Comparison of ENCODE assay signal across 8 mouse cellular contexts in genomic region chr9:21547075-21547941, GRCm38 (mm10). TPM values are rescaled to one million over a fixed set of nuclear protein-coding genes. Genes with fewer than 3 reads are reported as not detected.
DNase-seq lines count a peak whose midpoint lies in the region; ATAC-seq and TF ChIP-seq lines count a peak whose summit lies in the region.

No protein-coding gene starts in this region.

- H3K9ac ChIP-seq in embryonic facial prominence, embryonic 14.5 days (ENCODE audit: low read depth, low read length), result peak overlapping the region; percentile 99
- H3K9ac ChIP-seq in heart, embryonic 11.5 days (ENCODE audit: low read depth, low read length), result peak overlapping the region; percentile 97
- peak overlapping the region; percentile 98 for H3K9ac ChIP-seq in kidney, embryonic 15.5 days
- peak overlapping the region; percentile 85 for H3K9ac ChIP-seq in liver, embryonic 14.5 days (replicated peaks)
- H3K9ac ChIP-seq in neural tube, embryonic 13.5 days, result peak overlapping the region; percentile 96

- peaks cover 19% of the 10 kb centered on the region for H3K4me1 ChIP-seq in embryonic facial prominence, embryonic 14.5 days (ENCODE audit: control insufficient read depth, insufficient read depth, low read length)
- H3K4me1 ChIP-seq in heart, embryonic 11.5 days (ENCODE audit: control insufficient read depth, insufficient read depth, low read length), result peaks cover 9% of the 10 kb centered on the region
- H3K4me1 ChIP-seq in kidney, embryonic 15.5 days, result peaks cover 33% of the 10 kb centered on the region
- peaks cover 7 to 16% of the 10 kb centered on the region in 2 experiments for H3K4me1 ChIP-seq in liver, embryonic 14.5 days (replicated peaks; ENCODE audit: control insufficient read depth in 2 of 2, insufficient read depth in 2 of 2, low read length in 1 of 2)
- H3K4me1 ChIP-seq in neural tube, embryonic 13.5 days (replicated peaks), result peaks cover 48% of the 10 kb centered on the region

- peak; percentile 79 for DNase-seq in CD4-positive helper T cell, adult 2 months (ENCODE audit: low read depth, low spot score)
- DNase-seq in adrenal gland, postnatal 14 days, result peak; percentile 79
- DNase-seq in embryonic facial prominence, embryonic 14.5 days (ENCODE audit: low spot score), result peak; percentile 81
- DNase-seq in liver, embryonic 14.5 days (ENCODE audit: low read depth in 3 of 3, low spot score in 3 of 3), result peak in 2 of 3 experiments; percentile 42
- peak; percentile 68 to 73 for DNase-seq in thymus, postnatal 36 days

- peak overlapping the region; percentile 77 for H3K4me2 ChIP-seq in embryonic facial prominence, embryonic 14.5 days (ENCODE audit: low read depth, low read length)
- peak overlapping the region; percentile 71 for H3K4me2 ChIP-seq in heart, embryonic 11.5 days
- peak overlapping the region; percentile 74 for H3K4me2 ChIP-seq in kidney, embryonic 15.5 days
- H3K4me2 ChIP-seq in liver, embryonic 14.5 days (ENCODE audit: low read depth), result peak overlapping the region; percentile 73
- peak overlapping the region; percentile 89 for H3K4me2 ChIP-seq in neural tube, embryonic 13.5 days

- no peak for TF ChIP-seq EP300 in liver, embryonic 14.5 days (IDR thresholded peaks at IDR 0.05; ENCODE audit: low read depth)

- H3K27me3 ChIP-seq in embryonic facial prominence, embryonic 14.5 days (replicated peaks; ENCODE audit: control insufficient read depth, insufficient read depth, low read length), result no peaks in the 10 kb centered on the region
- H3K27me3 ChIP-seq in heart, embryonic 11.5 days (ENCODE audit: control insufficient read depth, insufficient read depth, low read length), result no peaks in the 10 kb centered on the region
- H3K27me3 ChIP-seq in kidney, embryonic 15.5 days, result no peaks in the 10 kb centered on the region
- H3K27me3 ChIP-seq in liver, embryonic 14.5 days (ENCODE audit: control insufficient read depth, insufficient read depth, low read length), result no peaks in the 10 kb centered on the region
- H3K27me3 ChIP-seq in neural tube, embryonic 13.5 days, result no peaks in the 10 kb centered on the region

- peak; percentile 8; the same call in 1 of the 2 replicates for TF ChIP-seq CTCF in liver, embryonic 14.5 days (IDR thresholded peaks at IDR 0.05; ENCODE audit: low read depth)

- peaks cover 19% of the 10 kb centered on the region for H3K36me3 ChIP-seq in embryonic facial prominence, embryonic 14.5 days (ENCODE audit: control insufficient read depth, insufficient read depth, low read length)
- peaks cover 7% of the 10 kb centered on the region; the same call in 1 of the 2 replicates for H3K36me3 ChIP-seq in heart, embryonic 11.5 days (ENCODE audit: control insufficient read depth, insufficient read depth, low read length)
- peaks cover 17% of the 10 kb centered on the region for H3K36me3 ChIP-seq in kidney, embryonic 15.5 days
- H3K36me3 ChIP-seq in liver, embryonic 14.5 days (replicated peaks; ENCODE audit: control insufficient read depth, insufficient read depth, low read depth), result peaks cover 7% of the 10 kb centered on the region
- peaks cover 17% of the 10 kb centered on the region for H3K36me3 ChIP-seq in neural tube, embryonic 13.5 days

- H3K27ac ChIP-seq in embryonic facial prominence, embryonic 14.5 days (replicated peaks; ENCODE audit: low read depth, low read length), result peak overlapping the region; percentile 99
- peak overlapping the region; percentile 98 for H3K27ac ChIP-seq in heart, embryonic 11.5 days (ENCODE audit: low read depth, low read length)
- peak overlapping the region; percentile 98 for H3K27ac ChIP-seq in kidney, embryonic 15.5 days
- H3K27ac ChIP-seq in liver, embryonic 14.5 days, result peak overlapping the region; percentile 82
- H3K27ac ChIP-seq in neural tube, embryonic 13.5 days (replicated peaks), result peak overlapping the region; percentile 99

- peak; percentile 1; the same call in 1 of the 2 replicates for ATAC-seq in embryonic facial prominence, embryonic 14.5 days (ENCODE audit: low read depth)
- peak; percentile 36 for ATAC-seq in heart, embryonic 11.5 days (replicated peaks; ENCODE audit: insufficient number of reproducible peaks, low FRiP score, low TSS enrichment)
- peak; percentile 23 for ATAC-seq in kidney, embryonic 15.5 days (replicated peaks; ENCODE audit: low FRiP score)
- ATAC-seq in liver, embryonic 14.5 days (ENCODE audit: insufficient read depth), result peak; percentile 16
- peak; percentile 19 for ATAC-seq in neural tube, embryonic 13.5 days (ENCODE audit: low read depth)

- no peaks in the 10 kb centered on the region for H3K9me3 ChIP-seq in embryonic facial prominence, embryonic 14.5 days (ENCODE audit: control insufficient read depth, low read length)
- no peaks in the 10 kb centered on the region for H3K9me3 ChIP-seq in heart, embryonic 11.5 days (replicated peaks; ENCODE audit: control insufficient read depth, low read length)
- no peaks in the 10 kb centered on the region for H3K9me3 ChIP-seq in kidney, embryonic 15.5 days (replicated peaks)
- no peaks in the 10 kb centered on the region for H3K9me3 ChIP-seq in liver, embryonic 14.5 days (ENCODE audit: control insufficient read depth, low read length)
- H3K9me3 ChIP-seq in neural tube, embryonic 13.5 days, result no peaks in the 10 kb centered on the region

- H3K4me3 ChIP-seq in embryonic facial prominence, embryonic 14.5 days (ENCODE audit: low read depth, low read length), result peak overlapping the region; percentile 88
- H3K4me3 ChIP-seq in heart, embryonic 11.5 days (ENCODE audit: low read depth, low read length), result peak overlapping the region; percentile 81
- peak overlapping the region; percentile 86 for H3K4me3 ChIP-seq in kidney, embryonic 15.5 days (replicated peaks)
- peak overlapping the region; percentile 75 to 98 for H3K4me3 ChIP-seq in liver, embryonic 14.5 days (ENCODE audit: insufficient read depth in 1 of 2, low read depth in 2 of 2, low read length in 2 of 2)
- H3K4me3 ChIP-seq in neural tube, embryonic 13.5 days, result peak overlapping the region; percentile 58

- WGBS in embryonic facial prominence, embryonic 14.5 days, result 0% methylated on average over 22 of the region's 66 CpGs
- WGBS in heart, embryonic 11.5 days (ENCODE audit: insufficient replicate concordance), result under 1% methylated on average over 42 of the region's 66 CpGs
- under 1% methylated on average over 56 of the region's 66 CpGs for WGBS in kidney, embryonic 15.5 days
- WGBS in liver, embryonic 14.5 days (ENCODE audit: insufficient replicate concordance), result 1% methylated on average over 61 of the region's 66 CpGs
- under 1% methylated on average over 49 of the region's 66 CpGs for WGBS in neural tube, embryonic 13.5 days

RNA-seq across cellular contexts. Expression of gene Carm1, which starts 0.6 kb away (rescaled TPM):
- total RNA-seq in adrenal gland, postnatal 14 days (2021), result 47.1 and 62.2 TPM in 2 replicates
- 55.7 and 57.1 TPM in 2 replicates for polyA plus RNA-seq in embryonic facial prominence, embryonic 14.5 days (2014; fragmentation: Nextera tagmentation; extraction: Ambion mirVana)
- polyA plus RNA-seq in heart, embryonic 11.5 days (2014; fragmentation: Nextera tagmentation; extraction: Ambion mirVana), result 44.0 and 47.2 TPM in 2 replicates
- polyA plus RNA-seq in kidney, embryonic 15.5 days (2015; fragmentation: Nextera tagmentation; extraction: Ambion mirVana), result 44.1 and 50.2 TPM in 2 replicates
- 25.6 and 26.4 TPM in 2 replicates for polyA plus RNA-seq in liver, embryonic 14.5 days (2012; rRNA removed)
- polyA plus RNA-seq in liver, embryonic 14.5 days (2014; fragmentation: Nextera tagmentation; extraction: Ambion mirVana), result 13.6 and 17.1 TPM in 2 replicates
- 43.8 and 45.8 TPM in 2 replicates for polyA plus RNA-seq in neural tube, embryonic 13.5 days (2015; fragmentation: Nextera tagmentation; extraction: Ambion mirVana)

RNA-seq across cellular contexts. Expression of gene AB124611, which starts 21.3 kb away (rescaled TPM):
- total RNA-seq in adrenal gland, postnatal 14 days (2021), result 2.4 and 8.7 TPM in 2 replicates
- polyA plus RNA-seq in embryonic facial prominence, embryonic 14.5 days (2014; fragmentation: Nextera tagmentation; extraction: Ambion mirVana), result 2.0 and 2.1 TPM in 2 replicates
- polyA plus RNA-seq in heart, embryonic 11.5 days (2014; fragmentation: Nextera tagmentation; extraction: Ambion mirVana), result 1.5 and 1.7 TPM in 2 replicates
- 2.9 and 5.2 TPM in 2 replicates for polyA plus RNA-seq in kidney, embryonic 15.5 days (2015; fragmentation: Nextera tagmentation; extraction: Ambion mirVana)
- 5.3 and 5.7 TPM in 2 replicates for polyA plus RNA-seq in liver, embryonic 14.5 days (2012; rRNA removed)
- 2.1 and 2.3 TPM in 2 replicates for polyA plus RNA-seq in liver, embryonic 14.5 days (2014; fragmentation: Nextera tagmentation; extraction: Ambion mirVana)
- 2.9 and 4.2 TPM in 2 replicates for polyA plus RNA-seq in neural tube, embryonic 13.5 days (2015; fragmentation: Nextera tagmentation; extraction: Ambion mirVana)

RNA-seq across cellular contexts. Expression of gene Tmed1, which starts 37.3 kb away (rescaled TPM):
- 26.3 and 29.5 TPM in 2 replicates for total RNA-seq in adrenal gland, postnatal 14 days (2021)
- 103 and 115 TPM in 2 replicates for polyA plus RNA-seq in embryonic facial prominence, embryonic 14.5 days (2014; fragmentation: Nextera tagmentation; extraction: Ambion mirVana)
- 79.8 and 80.9 TPM in 2 replicates for polyA plus RNA-seq in heart, embryonic 11.5 days (2014; fragmentation: Nextera tagmentation; extraction: Ambion mirVana)
- 133 and 138 TPM in 2 replicates for polyA plus RNA-seq in kidney, embryonic 15.5 days (2015; fragmentation: Nextera tagmentation; extraction: Ambion mirVana)
- polyA plus RNA-seq in liver, embryonic 14.5 days (2012; rRNA removed), result 14.8 and 16.3 TPM in 2 replicates
- 24.8 and 26.4 TPM in 2 replicates for polyA plus RNA-seq in liver, embryonic 14.5 days (2014; fragmentation: Nextera tagmentation; extraction: Ambion mirVana)
- polyA plus RNA-seq in neural tube, embryonic 13.5 days (2015; fragmentation: Nextera tagmentation; extraction: Ambion mirVana), result 52.8 and 53.9 TPM in 2 replicates

RNA-seq across cellular contexts. Expression of gene Timm29, which starts 45.2 kb away (rescaled TPM):
- 48.2 and 49.5 TPM in 2 replicates for total RNA-seq in adrenal gland, postnatal 14 days (2021)
- 41.5 and 42.3 TPM in 2 replicates for polyA plus RNA-seq in embryonic facial prominence, embryonic 14.5 days (2014; fragmentation: Nextera tagmentation; extraction: Ambion mirVana)
- polyA plus RNA-seq in heart, embryonic 11.5 days (2014; fragmentation: Nextera tagmentation; extraction: Ambion mirVana), result 29.5 and 34.0 TPM in 2 replicates
- polyA plus RNA-seq in kidney, embryonic 15.5 days (2015; fragmentation: Nextera tagmentation; extraction: Ambion mirVana), result 28.4 and 28.6 TPM in 2 replicates
- polyA plus RNA-seq in liver, embryonic 14.5 days (2012; rRNA removed), result 14.6 and 15.3 TPM in 2 replicates
- 17.0 and 21.9 TPM in 2 replicates for polyA plus RNA-seq in liver, embryonic 14.5 days (2014; fragmentation: Nextera tagmentation; extraction: Ambion mirVana)
- polyA plus RNA-seq in neural tube, embryonic 13.5 days (2015; fragmentation: Nextera tagmentation; extraction: Ambion mirVana), result 54.6 and 58.4 TPM in 2 replicates

RNA-seq across cellular contexts. Expression of gene Yipf2, which starts 45.3 kb away (rescaled TPM):
- total RNA-seq in adrenal gland, postnatal 14 days (2021), result 22.6 and 23.2 TPM in 2 replicates
- polyA plus RNA-seq in embryonic facial prominence, embryonic 14.5 days (2014; fragmentation: Nextera tagmentation; extraction: Ambion mirVana), result 16.0 and 18.2 TPM in 2 replicates
- polyA plus RNA-seq in heart, embryonic 11.5 days (2014; fragmentation: Nextera tagmentation; extraction: Ambion mirVana), result 10.9 and 11.8 TPM in 2 replicates
- polyA plus RNA-seq in kidney, embryonic 15.5 days (2015; fragmentation: Nextera tagmentation; extraction: Ambion mirVana), result 29.7 and 32.7 TPM in 2 replicates
- 6.1 and 6.6 TPM in 2 replicates for polyA plus RNA-seq in liver, embryonic 14.5 days (2012; rRNA removed)
- polyA plus RNA-seq in liver, embryonic 14.5 days (2014; fragmentation: Nextera tagmentation; extraction: Ambion mirVana), result 7.7 and 9.0 TPM in 2 replicates
- 22.7 and 23.5 TPM in 2 replicates for polyA plus RNA-seq in neural tube, embryonic 13.5 days (2015; fragmentation: Nextera tagmentation; extraction: Ambion mirVana)

Comparison
In these comparisons a context has a peak if more than half of its experiments do, and no peak if none do; other contexts are left out.
1. Peak in every context shown above with its lines: DNase-seq, ATAC-seq, H3K4me3 ChIP-seq and H3K27ac ChIP-seq.